Mouse (Mus musculus): ENCODE measurements around the gene Ankrd34b. TPM values are rescaled to one million over a fixed set of nuclear protein-coding genes. Genes with fewer than 3 reads are reported as not detected.

Ankrd34b gene
- 0.05 TPM in 1 of 2 replicates, not detected in the other for polyA plus RNA-seq (2012; ENCODE audit: low replicate concordance)

GRCm38 (mm10) chr13:92425758-92426264 is at the start of gene Ankrd34b:
Gene Ankrd34b, plus strand, starts transcription at chr13:92425896.

GRCm38 (mm10) chr13:92483852-92484463 is 58.3 kb downstream of the Ankrd34b start, which contains the start of gene Fam151b:
Gene Fam151b, minus strand, starts transcription at chr13:92484015.

Other genes starting within 250 kb of the Ankrd34b start
- gene Gm20379, start 119.9 kb upstream of the Ankrd34b start, polyA plus RNA-seq (2012; ENCODE audit: low replicate concordance), result 0.19 TPM in 1 of 2 replicates, not detected in the other
- 0.52 and 2.0 TPM in 2 replicates for gene Dhfr, start 71.2 kb upstream of the Ankrd34b start, polyA plus RNA-seq (2012; ENCODE audit: low replicate concordance)
- gene Msh3, start 70.9 kb upstream of the Ankrd34b start, polyA plus RNA-seq (2012; ENCODE audit: low replicate concordance), result 13.0 and 15.6 TPM in 2 replicates
- gene Fam151b, start 58.1 kb downstream of the Ankrd34b start, polyA plus RNA-seq (2012; ENCODE audit: low replicate concordance), result 0.19 and 0.20 TPM in 2 replicates
- gene Zfyve16, start 105.0 kb downstream of the Ankrd34b start, polyA plus RNA-seq (2012; ENCODE audit: low replicate concordance), result 0.16 and 0.47 TPM in 2 replicates
- not detected in 2 replicates for gene Spz1, start 150.3 kb downstream of the Ankrd34b start, polyA plus RNA-seq (2012; ENCODE audit: low replicate concordance)
- 4.7 and 17.3 TPM in 2 replicates for gene Serinc5, start 185.2 kb downstream of the Ankrd34b start, polyA plus RNA-seq (2012; ENCODE audit: low replicate concordance)